Mouse (Mus musculus) yolk sac, embryonic 10.5 days (tissue): ENCODE results near the gene Nup50.

Experiments
- DNase-seq: peaks from one replicate; pipeline ENCODE4 v3.0.0-alpha.2; 2017; ENCODE audit warnings: low spot score

Nup50 gene

GRCm38 (mm10) chr15:84953259-84953658 is 30.0 kb downstream of the Nup50 start:
- no peak for DNase-seq

- no peak for DNase-seq
Observed at GRCm38 (mm10) chr15:84957851-84958250, 34.6 kb downstream of the Nup50 start.

DNA sequence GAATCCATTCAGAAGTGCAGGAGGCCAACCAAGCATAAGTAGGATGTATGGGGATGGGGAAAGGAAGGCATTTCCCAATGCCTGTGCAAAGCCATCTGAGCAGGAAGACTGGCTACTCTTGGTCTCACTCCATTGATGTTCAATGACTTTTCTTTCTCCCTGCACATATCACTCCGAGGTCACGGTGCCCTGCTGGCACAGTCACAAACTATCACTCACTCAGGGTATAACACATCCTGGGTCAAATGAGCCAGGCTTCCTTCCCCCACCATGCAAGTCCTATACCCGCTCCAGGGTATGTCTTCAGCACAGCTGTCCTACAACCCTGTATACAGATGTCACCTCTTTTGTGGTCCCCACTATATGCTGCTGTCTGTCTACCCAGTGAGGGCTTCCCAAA is 35.1 kb downstream of the Nup50 start:
- DNase-seq, result no peak

DNA sequence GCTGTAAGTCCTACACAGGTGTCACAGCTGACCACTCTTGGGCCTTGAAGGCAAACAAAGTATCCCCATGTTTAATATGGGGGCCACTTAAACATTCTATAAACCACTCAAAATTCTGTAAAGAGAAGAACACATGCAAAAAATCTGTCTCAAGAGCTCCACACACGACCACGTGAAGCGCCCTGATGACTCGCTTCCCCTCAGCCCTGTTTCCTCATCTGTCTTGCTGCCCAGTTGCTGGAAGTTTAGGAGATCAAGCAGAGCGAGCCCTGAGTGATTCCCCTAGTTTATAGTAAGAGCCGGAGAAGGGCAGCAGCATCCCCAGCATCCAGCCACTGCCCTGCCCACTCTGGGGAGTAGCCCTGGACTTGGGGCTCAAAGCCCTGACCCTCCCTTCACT is 36.7 kb downstream of the Nup50 start:
- no peak for DNase-seq

GRCm38 (mm10) chr15:84960692-84961091 is 37.5 kb downstream of the Nup50 start:
- DNase-seq, result no peak

GRCm38 (mm10) chr15:84962518-84962917 is 39.3 kb downstream of the Nup50 start:
- no peak for DNase-seq

DNA sequence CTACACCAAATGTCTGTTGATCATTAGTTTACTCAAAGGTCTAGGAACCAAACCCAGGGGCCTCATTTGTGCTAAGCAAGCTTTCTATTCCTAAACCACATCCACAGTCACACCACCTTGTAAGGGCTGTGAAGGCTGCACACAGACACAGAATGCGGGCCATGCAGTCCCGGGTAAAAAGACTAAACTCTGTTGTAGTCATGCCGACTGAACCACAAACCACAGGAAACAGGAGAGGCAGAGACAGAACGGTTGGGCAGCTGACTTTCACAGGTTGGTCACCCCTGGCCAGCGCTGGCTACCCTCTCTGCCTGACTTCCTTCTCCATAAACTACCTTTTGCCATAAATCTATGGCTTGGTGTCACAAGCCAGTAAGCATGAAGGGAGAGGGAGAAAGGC is 41.6 kb downstream of the Nup50 start:
- no peak for DNase-seq

DNA sequence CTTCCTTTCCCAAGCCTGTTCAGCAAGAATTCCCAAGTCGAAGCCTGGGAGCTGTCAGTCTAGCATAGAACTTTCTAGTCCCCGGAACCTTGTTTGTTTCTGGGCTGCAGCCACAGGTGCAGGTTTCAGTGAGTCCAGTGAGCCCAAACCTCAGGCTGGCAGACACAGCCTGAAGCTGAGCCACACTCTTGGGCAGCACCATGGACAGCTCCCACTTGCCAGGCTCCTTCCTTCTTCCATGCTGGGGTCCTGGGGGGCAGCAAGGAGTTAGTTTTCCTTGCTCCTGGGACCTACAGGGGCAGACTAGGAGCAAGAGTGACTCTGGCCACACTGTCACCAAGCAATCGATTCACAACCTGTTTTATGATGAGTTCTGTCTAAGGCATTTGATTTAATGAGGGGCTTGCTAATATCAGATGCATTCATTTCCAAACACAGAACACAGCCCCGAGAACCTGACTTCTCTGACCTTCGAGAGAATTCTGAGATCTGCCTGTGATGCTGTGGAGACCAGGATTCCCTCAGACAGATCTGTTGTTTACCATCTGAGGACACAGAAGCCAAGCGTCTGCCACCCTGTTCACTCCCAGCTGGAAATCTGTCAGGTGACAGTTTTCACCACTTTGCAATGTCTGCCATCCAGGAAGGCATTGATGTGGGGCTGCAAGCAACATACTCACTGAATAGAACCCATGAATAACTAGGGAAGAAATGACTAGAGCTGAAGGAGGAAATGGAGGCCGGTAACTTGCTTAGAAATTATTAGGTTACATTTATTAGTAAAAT is 42.6 kb downstream of the Nup50 start:
- DNase-seq, result peak; percentile 24

DNA sequence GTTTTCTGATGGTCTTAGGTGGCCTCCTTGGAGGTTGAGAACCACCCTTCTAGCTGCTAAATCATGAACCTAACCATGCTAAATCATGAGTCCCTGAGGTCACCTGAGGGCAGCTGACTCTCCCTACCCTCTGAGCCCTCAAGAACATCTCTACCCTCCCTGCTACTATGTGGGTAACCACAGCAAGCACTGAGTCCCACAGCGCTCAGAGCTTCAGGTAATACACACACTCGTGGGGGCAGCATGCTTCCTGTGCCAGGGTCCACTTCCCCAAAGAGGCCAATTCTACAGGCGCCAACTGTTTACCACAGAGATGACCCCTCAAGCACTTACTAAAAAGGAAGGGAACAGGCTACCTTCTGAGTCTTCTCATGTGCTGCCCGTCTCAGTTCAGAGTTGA is 45.3 kb downstream of the Nup50 start:
- no peak for DNase-seq

GRCm38 (mm10) chr15:84972860-84973543 is 49.8 kb downstream of the Nup50 start:
- DNase-seq, result no peak

- DNase-seq, result no peak
Observed at GRCm38 (mm10) chr15:84973544-84973871, 50.3 kb downstream of the Nup50 start.

DNA sequence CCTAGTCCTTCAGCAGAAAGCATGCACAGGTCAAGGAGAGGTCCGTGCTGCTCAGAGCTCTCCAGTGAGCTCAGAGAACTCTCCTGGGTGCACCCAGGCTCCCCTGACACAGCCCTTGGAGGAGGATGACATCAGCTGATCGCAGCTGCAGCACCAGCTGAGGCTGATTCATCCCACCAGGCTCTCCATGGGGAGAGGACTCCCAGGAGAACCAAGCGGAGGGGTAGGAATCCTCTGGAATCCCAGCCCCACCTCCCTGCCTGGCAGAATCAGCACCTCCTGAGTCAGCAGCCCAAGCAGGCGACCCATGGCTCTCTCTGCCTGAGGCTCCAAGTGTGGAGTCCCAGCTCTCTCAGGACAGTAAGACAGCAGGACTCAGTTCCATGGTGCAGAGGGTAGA is 52.5 kb downstream of the Nup50 start:
- no peak for DNase-seq

DNA sequence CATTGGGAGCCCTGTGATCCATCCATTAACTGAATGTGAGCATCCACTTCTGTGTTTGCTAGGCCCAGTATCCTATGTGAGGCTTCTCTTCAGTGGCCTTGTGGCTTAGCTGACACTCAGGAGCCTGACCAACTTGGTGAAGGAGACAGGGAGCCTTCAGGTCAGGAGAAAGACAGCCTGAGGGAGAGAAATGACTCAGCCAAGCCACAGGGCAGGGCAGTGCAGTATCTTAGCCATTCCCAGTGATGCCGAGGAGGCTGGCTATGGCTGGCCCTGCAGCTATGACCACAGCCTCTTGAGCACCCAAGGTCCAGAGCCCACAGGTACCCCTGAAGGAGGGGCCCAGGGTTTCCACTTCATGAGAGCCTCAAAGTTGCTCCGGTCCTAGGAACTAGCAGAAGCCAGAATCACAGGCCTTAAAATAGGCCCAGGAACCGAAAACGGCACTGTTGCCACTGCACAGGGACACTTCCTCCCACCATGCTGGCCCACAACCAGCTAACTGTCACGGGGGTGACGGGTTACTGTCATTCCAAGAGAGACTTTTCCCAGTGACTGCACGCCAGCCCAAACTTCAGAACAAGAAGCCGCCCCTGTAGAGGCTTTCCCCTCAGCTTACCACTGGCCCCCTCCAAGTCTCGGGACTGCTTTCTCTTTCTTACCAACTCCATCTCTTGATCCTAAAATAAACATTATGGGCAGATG is 58.5 kb downstream of the Nup50 start:
- no peak for DNase-seq

GRCm38 (mm10) chr15:84982888-84983287 is 59.7 kb downstream of the Nup50 start:
- no peak for DNase-seq

DNA sequence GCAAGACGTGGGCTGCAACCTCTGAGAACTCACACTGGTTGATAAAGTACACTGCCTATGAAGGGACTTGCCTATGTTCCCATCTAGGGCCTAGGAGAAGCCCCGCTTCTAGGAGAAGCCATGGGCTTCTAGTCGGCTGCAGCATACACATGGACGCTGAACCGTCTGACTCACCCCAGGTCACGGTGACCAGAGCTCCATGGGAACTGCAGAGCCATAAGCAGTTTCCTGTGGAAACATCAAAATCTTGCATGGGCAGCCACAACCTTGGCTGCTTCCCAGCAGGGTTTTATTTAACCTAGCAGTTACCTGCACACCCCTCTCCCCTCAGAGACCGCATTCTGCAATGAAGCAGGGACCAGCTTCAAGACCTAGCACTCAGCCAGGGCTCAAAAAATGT is 60.5 kb downstream of the Nup50 start:
- DNase-seq, result no peak

- DNase-seq, result no peak
Observed at GRCm38 (mm10) chr15:84985516-84986160, 62.4 kb downstream of the Nup50 start.

DNA sequence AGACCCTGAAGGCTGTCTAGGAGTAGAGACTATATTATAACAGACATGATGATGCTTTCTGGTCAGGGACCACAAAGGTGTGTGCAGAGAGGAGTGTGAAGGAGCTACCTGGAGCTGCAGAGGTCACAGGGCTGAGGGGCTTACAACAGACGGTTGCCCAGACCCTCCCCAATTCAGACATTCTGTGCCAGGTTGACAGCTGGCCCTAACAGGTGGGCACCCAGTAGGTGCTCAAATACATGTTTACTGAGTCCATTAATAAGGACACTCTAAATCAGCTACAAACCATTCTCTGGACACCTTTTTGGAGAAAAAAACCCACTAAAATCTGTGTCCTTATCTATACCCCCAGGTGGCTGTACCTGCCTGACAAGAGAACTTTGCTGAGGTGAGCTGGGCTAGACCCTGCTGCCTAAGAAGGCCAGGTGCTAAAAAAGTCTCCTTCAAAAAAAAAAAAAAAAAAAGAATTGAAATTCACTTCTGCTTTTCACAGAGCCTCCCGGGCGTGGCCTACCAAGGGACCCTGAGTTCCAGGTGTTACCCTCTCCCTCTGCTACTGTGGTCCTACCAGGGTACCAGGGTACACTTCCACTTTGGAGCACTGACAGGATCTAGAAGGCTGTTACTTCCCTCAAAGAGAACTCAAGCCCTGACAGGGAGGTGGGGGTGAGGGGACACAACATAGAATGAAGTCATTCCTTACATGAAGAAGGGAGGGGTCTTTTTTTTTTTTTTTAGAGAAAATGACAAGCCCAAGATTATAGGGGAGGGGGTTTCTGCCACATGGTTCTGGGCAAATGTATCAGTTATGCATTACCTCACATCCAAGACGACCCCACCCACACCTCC is 63.2 kb downstream of the Nup50 start:
- no peak for DNase-seq

GRCm38 (mm10) chr15:84987020-84987815 is 64.0 kb downstream of the Nup50 start:
- DNase-seq, result peak; percentile 38

GRCm38 (mm10) chr15:84987874-84988825 is 64.9 kb downstream of the Nup50 start, which contains the start of gene 5031439G07Rik:
TSS of gene 5031439G07Rik (minus strand) at chr15:84988551.
- peak; percentile 97 for DNase-seq

- no peak for DNase-seq
Observed at GRCm38 (mm10) chr15:84989098-84989497, 65.9 kb downstream of the Nup50 start.
